ENCODE assay signal across 15 mouse cellular contexts in the genomic region with DNA sequence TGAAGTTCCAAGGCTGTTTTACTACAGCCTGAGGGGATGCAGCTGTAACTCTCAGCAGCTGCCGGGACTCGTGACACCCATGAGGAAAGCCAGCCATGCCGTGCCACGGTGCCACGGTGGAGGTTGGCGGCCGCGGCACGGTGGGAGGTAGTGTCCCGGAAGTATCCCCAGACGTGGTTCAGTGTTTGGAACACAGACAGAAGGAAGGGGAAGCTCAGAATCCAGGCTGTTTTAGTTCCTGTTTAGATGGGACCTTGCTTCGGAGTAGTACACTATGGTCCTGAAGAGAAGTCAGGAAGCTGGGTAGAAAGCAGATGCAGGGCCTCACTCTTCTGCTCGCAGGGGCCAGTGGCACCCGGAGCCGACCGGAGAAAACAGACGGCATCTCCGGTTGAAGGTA. TPM values are rescaled to one million over a fixed set of nuclear protein-coding genes. Genes with fewer than 3 reads are reported as not detected.
DNase-seq lines count a peak whose midpoint lies in the region; ATAC-seq and TF ChIP-seq lines count a peak whose summit lies in the region.
"Had no signal": no experiment of that assay in that cellular context is flagged by ENCODE, and none has a peak within 500 bp of the region (broad histone marks: within the 10 kb centered on the region; RNA-seq: fewer than 3 reads in every experiment).

No protein-coding gene starts in this region.

- no peak for TF ChIP-seq POLR2A in kidney, adult 2 months (IDR thresholded peaks at IDR 0.05; ENCODE audit: low read depth, low read length)
- no peak for TF ChIP-seq POLR2A in testis, adult 2 months (IDR thresholded peaks at IDR 0.05; ENCODE audit: control insufficient read depth, low read depth, low read length)

- no peak for ATAC-seq in kidney, embryonic 16.5 days (ENCODE audit: low FRiP score, low TSS enrichment)
- no peak for ATAC-seq in limb, embryonic 13.5 days (ENCODE audit: low FRiP score, low read depth)
- ATAC-seq: forebrain, postnatal 0 days had no signal

- H3K4me1 ChIP-seq in kidney, adult 2 months (ENCODE audit: control insufficient read depth, insufficient read depth, low read length) = no peaks in the 10 kb centered on the region
- H3K4me1 ChIP-seq in kidney, embryonic 16.5 days (ENCODE audit: insufficient read depth, low read length) = 0 out of 2 replicates have a peak, but pooled peaks cover 7% of the 10 kb centered on the region
- peaks cover 6% of the 10 kb centered on the region for H3K4me1 ChIP-seq in testis, adult 2 months (ENCODE audit: control insufficient read depth, insufficient read depth, low read length)
- H3K4me1 ChIP-seq in limb, embryonic 13.5 days = peaks cover 51% of the 10 kb centered on the region

- no peak overlapping the region for H3K4me3 ChIP-seq in kidney, adult 2 months (ENCODE audit: insufficient read depth, low read depth, low read length)
- H3K4me3 ChIP-seq in kidney, embryonic 16.5 days (ENCODE audit: low read length) = no peak overlapping the region
- peak overlapping the region; percentile 73 for H3K4me3 ChIP-seq in testis, adult 2 months (ENCODE audit: control insufficient read depth, low read depth, low read length)
- no peak overlapping the region for H3K4me3 ChIP-seq in limb, embryonic 13.5 days
- H3K4me3 ChIP-seq: hindbrain, embryonic 15.5 days had no signal

- no peak for TF ChIP-seq CTCF in kidney, adult 2 months (conservative IDR thresholded peaks at IDR 0.05; ENCODE audit: insufficient read depth, insufficient read length, low read depth, low read length)
- TF ChIP-seq CTCF in testis, adult 2 months (IDR thresholded peaks at IDR 0.05; ENCODE audit: control insufficient read depth, insufficient read depth, insufficient replicate concordance, low read depth, low read length) = no peak

- H3K27ac ChIP-seq in kidney, adult 2 months (ENCODE audit: insufficient read depth, low read depth, low read length) = peak overlapping the region; percentile 16; the same call in 1 of the 2 replicates
- H3K27ac ChIP-seq in kidney, embryonic 16.5 days (ENCODE audit: low read length) = no peak overlapping the region
- H3K27ac ChIP-seq in testis, adult 2 months (ENCODE audit: control insufficient read depth, insufficient read depth, low read depth, low read length) = no peak overlapping the region
- peak overlapping the region; percentile 61; the same call in 1 of the 2 replicates for H3K27ac ChIP-seq in limb, embryonic 13.5 days
- H3K27ac ChIP-seq: hindbrain, embryonic 15.5 days had no signal

- H3K36me3 ChIP-seq in kidney, adult 2 months (ENCODE audit: control insufficient read depth, insufficient read depth, low read length) = no peaks in the 10 kb centered on the region
- peaks cover 7% of the 10 kb centered on the region for H3K36me3 ChIP-seq in kidney, embryonic 16.5 days (ENCODE audit: insufficient read depth, low read length)
- no peaks in the 10 kb centered on the region for H3K36me3 ChIP-seq in testis, adult 2 months (ENCODE audit: control insufficient read depth, insufficient read depth, low read length)
- peaks cover 4% of the 10 kb centered on the region; the same call in 1 of the 2 replicates for H3K36me3 ChIP-seq in limb, embryonic 13.5 days
- H3K36me3 ChIP-seq: hindbrain, embryonic 15.5 days had no signal

- H3K9ac ChIP-seq in kidney, embryonic 16.5 days (replicated peaks; ENCODE audit: low read length) = no peak overlapping the region
- no peak overlapping the region for H3K9ac ChIP-seq in limb, embryonic 13.5 days
- H3K9ac ChIP-seq: forebrain, postnatal 0 days; hindbrain, embryonic 15.5 days had no signal

- no peaks in the 10 kb centered on the region for H3K27me3 ChIP-seq in kidney, adult 2 months (replicated peaks; ENCODE audit: control insufficient read depth, insufficient read depth, low read length)
- H3K27me3 ChIP-seq in kidney, embryonic 16.5 days (ENCODE audit: insufficient read depth, low read length) = no peaks in the 10 kb centered on the region
- no peaks in the 10 kb centered on the region for H3K27me3 ChIP-seq in testis, adult 2 months (ENCODE audit: control insufficient read depth, insufficient read depth, low read length)
- H3K27me3 ChIP-seq in limb, embryonic 13.5 days = no peaks in the 10 kb centered on the region
- H3K27me3 ChIP-seq: hindbrain, embryonic 15.5 days had no signal

- no peak overlapping the region for H3K4me2 ChIP-seq in kidney, embryonic 16.5 days (replicated peaks; ENCODE audit: low read depth, low read length)
- H3K4me2 ChIP-seq in limb, embryonic 13.5 days (replicated peaks) = peak overlapping the region; percentile 38
- H3K4me2 ChIP-seq: hindbrain, embryonic 15.5 days; midbrain, embryonic 11.5 days had no signal

- no peak for DNase-seq in kidney, adult 2 months
- no peak for DNase-seq in testis, postnatal 10 days (ENCODE audit: low spot score)
- DNase-seq in frontal cortex, adult 2 months (ENCODE audit: extremely low spot score in 1 of 2, low spot score in 1 of 2) = no peak
- no peak for DNase-seq in right cerebral cortex, adult 18-20 months
- DNase-seq: cerebellum, adult 8-10 months; forebrain, postnatal 0 days; gastrocnemius, postnatal 36 days; lung, adult 2 months; right cerebral cortex, postnatal 14 days; thymus, adult 18-20 months had no signal

- peaks cover 5% of the 10 kb centered on the region for H3K9me3 ChIP-seq in kidney, embryonic 16.5 days (ENCODE audit: low read length)
- peaks cover 5% of the 10 kb centered on the region for H3K9me3 ChIP-seq in limb, embryonic 13.5 days
- H3K9me3 ChIP-seq: hindbrain, embryonic 15.5 days had no signal

- WGBS in kidney, adult 2 months = 50% methylated on average over 18 of the region's 18 CpGs
- WGBS in kidney, embryonic 16.5 days = 64% methylated on average over 18 of the region's 18 CpGs
- WGBS in limb, embryonic 13.5 days = 56% methylated on average over 18 of the region's 18 CpGs

RNA-seq across cellular contexts. Expression of gene Acvr2b, which starts 16.1 kb away (rescaled TPM):
- 6.2 and 7.7 TPM in 2 replicates for polyA plus RNA-seq in kidney, adult 2 months (2012; rRNA removed)
- polyA plus RNA-seq in kidney, embryonic 16.5 days (2015; fragmentation: Nextera tagmentation; extraction: Ambion mirVana) = 18.7 and 23.6 TPM in 2 replicates
- polyA plus RNA-seq in testis, adult 2 months (2012; rRNA removed) = 2.3 and 2.5 TPM in 2 replicates
- 23.1 and 26.3 TPM in 2 replicates for polyA plus RNA-seq in limb, embryonic 13.5 days (2015; fragmentation: Nextera tagmentation; extraction: Ambion mirVana)
- polyA plus RNA-seq in frontal cortex, adult 2 months (2012; rRNA removed) = 7.7 and 8.4 TPM in 2 replicates

RNA-seq across cellular contexts. Expression of gene Exog, which starts 26.7 kb away (rescaled TPM):
- 1.7 and 2.2 TPM in 2 replicates for polyA plus RNA-seq in kidney, adult 2 months (2012; rRNA removed)
- polyA plus RNA-seq in kidney, embryonic 16.5 days (2015; fragmentation: Nextera tagmentation; extraction: Ambion mirVana) = 24.8 and 27.9 TPM in 2 replicates
- polyA plus RNA-seq in testis, adult 2 months (2012; rRNA removed) = 3.0 and 3.2 TPM in 2 replicates
- 40.7 and 42.3 TPM in 2 replicates for polyA plus RNA-seq in limb, embryonic 13.5 days (2015; fragmentation: Nextera tagmentation; extraction: Ambion mirVana)
- 13.3 and 13.6 TPM in 2 replicates for polyA plus RNA-seq in frontal cortex, adult 2 months (2012; rRNA removed)

RNA-seq across cellular contexts. Expression of gene Slc22a14, which starts 52.7 kb away (rescaled TPM):
- polyA plus RNA-seq in kidney, adult 2 months (2012; rRNA removed) = 1.7 and 2.1 TPM in 2 replicates
- polyA plus RNA-seq in kidney, embryonic 16.5 days (2015; fragmentation: Nextera tagmentation; extraction: Ambion mirVana) = 0.08 and 0.12 TPM in 2 replicates
- 342 and 379 TPM in 2 replicates for polyA plus RNA-seq in testis, adult 2 months (2012; rRNA removed)
- polyA plus RNA-seq in limb, embryonic 13.5 days (2015; fragmentation: Nextera tagmentation; extraction: Ambion mirVana) = 0.09 TPM in 1 of 2 replicates, not detected in the other
- polyA plus RNA-seq in frontal cortex, adult 2 months (2012; rRNA removed) = not detected in 2 replicates
- polyA plus RNA-seq: forebrain, postnatal 0 days; hindbrain, embryonic 15.5 days; midbrain, embryonic 11.5 days had no signal

Comparison
In these comparisons a context has a peak if more than half of its experiments do, and no peak if none do; other contexts are left out.
1. H3K27ac ChIP-seq: peak in kidney, adult 2 months (single experiment) and limb, embryonic 13.5 days (single experiment); none in kidney, embryonic 16.5 days (single experiment) and testis, adult 2 months (single experiment).
2. RNA of gene Slc22a14, which starts 52.7 kb away (polyA plus RNA-seq): 342 to 379 TPM in testis, adult 2 months; 1.7 to 2.1 TPM in kidney, adult 2 months, 0.08 to 0.12 TPM in kidney, embryonic 16.5 days, 0.09 TPM in limb, embryonic 13.5 days and not detected in frontal cortex, adult 2 months; every median in the first group is over 100 times any median in the second.